Mouse (Mus musculus): ENCODE results near the gene Yif1a. TPM values are rescaled to one million over a fixed set of nuclear protein-coding genes. Genes with fewer than 3 reads are reported as not detected.

The Yif1a gene
- total and polyA plus RNA-seq, 2 experiments from 2014 or later, result 109 to 168 TPM

DNA sequence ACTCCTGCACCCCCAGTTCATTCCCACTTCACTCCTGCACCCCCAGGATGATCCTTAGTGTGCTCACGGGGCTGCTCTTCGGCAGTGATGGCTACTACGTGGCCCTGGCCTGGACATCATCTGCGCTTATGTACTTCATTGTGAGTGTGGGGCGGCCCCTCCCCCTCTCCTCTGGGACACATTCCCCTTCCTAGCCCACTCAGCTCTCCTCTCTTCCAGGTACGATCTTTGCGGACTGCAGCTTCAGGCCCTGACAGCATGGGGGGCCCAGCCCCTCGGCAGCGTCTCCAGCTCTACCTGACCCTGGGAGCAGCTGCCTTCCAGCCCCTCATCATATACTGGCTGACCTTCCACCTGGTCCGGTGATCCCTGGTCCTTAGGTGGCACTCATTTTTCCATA lies 3.7 kb downstream of the Yif1a start:
- Histone ChIP-seq H3K9ac (replicated peaks; ENCODE audit: low read depth, low read length) (no peak overlapping the region), H3K36me3 (replicated peaks; ENCODE audit: control insufficient read depth, insufficient read depth, low read length) (peaks cover 22% of the 10 kb centered on the region), H3K9me3 (replicated peaks; ENCODE audit: control insufficient read depth, low read length) (no peaks in the 10 kb centered on the region), H3K27ac (ENCODE audit: low read depth) (no peak overlapping the region), H3K4me2 (ENCODE audit: low read depth, low read length) (no peak overlapping the region), H3K27me3 (ENCODE audit: control insufficient read depth, insufficient read depth, low read length) (no peaks in the 10 kb centered on the region), H3K4me3 (ENCODE audit: low read depth, low read length) (no peak overlapping the region), H3K4me1 (ENCODE audit: control insufficient read depth, insufficient read depth) (peaks cover 14% of the 10 kb centered on the region)
- 88% methylated on average over 10 of the region's 10 CpGs for WGBS
- no peak for DNase-seq (ENCODE audit: low spot score)
- TF ChIP-seq CTCF (IDR thresholded peaks at IDR 0.05; ENCODE audit: low read depth) (no peak), EP300 (IDR thresholded peaks at IDR 0.05; ENCODE audit: low read depth) (no peak)
- no peak for ATAC-seq (ENCODE audit: insufficient read depth, low read depth)

DNA sequence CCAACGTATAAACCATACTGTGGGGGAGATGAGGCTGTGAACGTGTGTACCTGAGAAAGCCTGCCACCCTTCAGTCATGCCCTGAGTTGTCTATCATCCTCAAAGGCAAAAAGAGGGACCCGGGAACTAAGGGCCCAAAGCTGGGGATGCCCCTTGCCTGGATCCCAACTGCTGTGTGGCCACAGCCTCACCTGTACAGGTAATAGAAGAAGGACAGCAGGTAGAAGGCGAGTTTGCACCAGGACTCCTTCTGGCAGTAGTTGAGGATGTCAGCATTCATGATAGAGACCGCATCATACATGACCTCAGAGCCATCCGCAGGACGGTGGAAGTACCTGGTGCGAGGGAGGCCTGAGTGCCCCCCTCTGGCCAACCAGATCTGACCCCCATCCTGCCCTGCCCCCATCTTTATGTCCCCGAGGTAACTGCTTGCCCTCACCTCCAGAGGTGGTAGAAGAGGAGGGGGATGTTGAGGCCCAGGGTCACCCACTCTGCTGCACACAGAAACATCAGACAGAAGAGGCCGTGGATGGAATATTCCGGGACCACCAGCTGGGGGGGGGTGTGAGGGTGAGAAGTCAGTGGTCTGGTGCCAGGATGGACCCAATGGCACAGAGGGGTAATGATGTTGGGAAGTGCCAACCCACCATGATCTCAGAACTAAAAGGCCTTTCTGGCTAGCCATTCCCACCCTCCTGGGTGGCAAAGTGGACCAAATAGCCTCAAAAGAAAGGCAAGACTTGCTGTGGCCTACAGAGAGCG lies 5.3 kb downstream of the Yif1a start:
- Histone ChIP-seq H3K4me3 (ENCODE audit: low read depth, low read length) (no peak overlapping the region), H3K4me1 (ENCODE audit: control insufficient read depth, insufficient read depth) (peaks cover 17% of the 10 kb centered on the region), H3K27me3 (ENCODE audit: control insufficient read depth, insufficient read depth, low read length) (no peaks in the 10 kb centered on the region), H3K4me2 (ENCODE audit: low read depth, low read length) (no peak overlapping the region), H3K36me3 (replicated peaks; ENCODE audit: control insufficient read depth, insufficient read depth, low read length) (peaks cover 22% of the 10 kb centered on the region), H3K27ac (ENCODE audit: low read depth) (no peak overlapping the region), H3K9me3 (replicated peaks; ENCODE audit: control insufficient read depth, low read length) (no peaks in the 10 kb centered on the region), H3K9ac (replicated peaks; ENCODE audit: low read depth, low read length) (no peak overlapping the region)
- ATAC-seq (ENCODE audit: insufficient read depth, low read depth) (no peak), DNase-seq (ENCODE audit: low spot score) (peak; percentile 2)
- TF ChIP-seq CTCF (IDR thresholded peaks at IDR 0.05; ENCODE audit: low read depth) (no peak), EP300 (IDR thresholded peaks at IDR 0.05; ENCODE audit: low read depth) (no peak)
- 63% methylated on average over 12 of the region's 12 CpGs for WGBS

DNA sequence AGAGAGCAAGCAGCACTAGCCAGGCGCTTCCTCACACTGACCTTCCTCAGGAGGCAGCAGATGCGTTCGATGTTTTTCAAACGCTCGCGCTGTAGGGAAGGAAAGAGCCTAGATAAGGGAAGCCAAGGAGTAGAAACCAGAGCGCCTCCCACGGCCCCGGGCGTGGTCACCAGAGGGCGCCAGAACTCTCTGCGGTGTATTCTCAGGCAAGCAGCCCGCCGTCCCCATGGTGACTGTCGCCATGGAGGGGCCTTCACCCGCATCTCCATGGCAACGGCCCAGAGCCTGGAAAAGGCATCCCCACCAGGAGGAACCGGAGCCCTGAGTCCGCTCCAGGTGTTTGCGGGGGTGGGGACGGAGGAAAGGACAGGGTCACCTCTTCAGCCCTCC lies 5.9 kb downstream of the Yif1a start:
- Histone ChIP-seq H3K4me1 (ENCODE audit: control insufficient read depth, insufficient read depth) (peaks cover 13% of the 10 kb centered on the region), H3K36me3 (replicated peaks; ENCODE audit: control insufficient read depth, insufficient read depth, low read length) (peaks cover 24% of the 10 kb centered on the region), H3K27me3 (ENCODE audit: control insufficient read depth, insufficient read depth, low read length) (no peaks in the 10 kb centered on the region), H3K27ac (ENCODE audit: low read depth) (no peak overlapping the region), H3K9me3 (replicated peaks; ENCODE audit: control insufficient read depth, low read length) (no peaks in the 10 kb centered on the region), H3K9ac (replicated peaks; ENCODE audit: low read depth, low read length) (no peak overlapping the region), H3K4me2 (ENCODE audit: low read depth, low read length) (no peak overlapping the region), H3K4me3 (ENCODE audit: low read depth, low read length) (no peak overlapping the region)
- ATAC-seq (ENCODE audit: insufficient read depth, low read depth), result peak; percentile 54
- no peak for TF ChIP-seq EP300 (IDR thresholded peaks at IDR 0.05; ENCODE audit: low read depth)
- TF ChIP-seq CTCF (IDR thresholded peaks at IDR 0.05; ENCODE audit: low read depth), result peak; percentile 84
- under 1% methylated on average over 20 of the region's 21 CpGs for WGBS
- DNase-seq (ENCODE audit: low spot score), result peak; percentile 85

DNA sequence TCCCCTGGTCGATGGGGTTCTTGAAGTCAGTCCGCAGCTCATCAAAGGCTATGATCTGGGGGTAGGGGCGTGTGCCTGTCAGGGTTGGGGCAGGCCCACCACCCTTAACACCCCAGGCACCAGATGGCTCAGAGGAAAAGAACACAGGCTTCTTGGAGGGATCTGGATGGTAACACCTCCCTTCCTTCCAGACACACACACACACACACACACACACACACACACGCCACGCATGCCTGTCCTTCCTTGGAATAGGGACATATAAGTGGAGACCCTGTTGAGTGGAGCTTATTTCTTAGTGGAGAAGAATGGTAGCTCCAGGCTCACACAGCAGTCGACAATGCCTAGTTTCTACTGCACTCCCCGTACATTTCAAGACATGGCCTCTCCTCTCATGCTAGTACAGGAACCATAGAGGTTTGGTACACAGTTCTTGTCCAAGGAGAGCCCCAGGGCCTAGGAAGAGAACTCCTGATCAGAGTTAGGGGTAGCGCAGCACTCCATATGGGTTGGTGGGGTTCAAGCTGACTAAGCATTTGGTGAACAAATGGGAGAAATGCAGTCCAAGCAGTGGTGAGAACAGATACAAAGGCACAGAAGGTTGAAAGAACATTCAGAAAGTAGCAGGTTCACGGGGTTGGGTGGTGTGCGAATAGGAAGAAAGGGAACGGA lies 6.5 kb downstream of the Yif1a start:
- no peak for ATAC-seq (ENCODE audit: insufficient read depth, low read depth)
- no peaks in the 10 kb centered on the region for H3K9me3 ChIP-seq (replicated peaks; ENCODE audit: control insufficient read depth, low read length)
- H3K4me2 ChIP-seq (ENCODE audit: low read depth, low read length), result no peak overlapping the region
- DNase-seq (ENCODE audit: low spot score), result peak; percentile 3
- H3K9ac ChIP-seq (replicated peaks; ENCODE audit: low read depth, low read length), result no peak overlapping the region
- WGBS, result 40% methylated on average over 11 of the region's 11 CpGs
- no peaks in the 10 kb centered on the region for H3K27me3 ChIP-seq (ENCODE audit: control insufficient read depth, insufficient read depth, low read length)
- no peak overlapping the region for H3K27ac ChIP-seq (ENCODE audit: low read depth)
- peaks cover 10% of the 10 kb centered on the region; the same call in 1 of the 2 replicates for H3K4me1 ChIP-seq (ENCODE audit: control insufficient read depth, insufficient read depth)
- H3K4me3 ChIP-seq (ENCODE audit: low read depth, low read length), result no peak overlapping the region
- H3K36me3 ChIP-seq (replicated peaks; ENCODE audit: control insufficient read depth, insufficient read depth, low read length), result peaks cover 30% of the 10 kb centered on the region
- no peak for TF ChIP-seq CTCF (IDR thresholded peaks at IDR 0.05; ENCODE audit: low read depth)
- no peak for TF ChIP-seq EP300 (IDR thresholded peaks at IDR 0.05; ENCODE audit: low read depth)

DNA sequence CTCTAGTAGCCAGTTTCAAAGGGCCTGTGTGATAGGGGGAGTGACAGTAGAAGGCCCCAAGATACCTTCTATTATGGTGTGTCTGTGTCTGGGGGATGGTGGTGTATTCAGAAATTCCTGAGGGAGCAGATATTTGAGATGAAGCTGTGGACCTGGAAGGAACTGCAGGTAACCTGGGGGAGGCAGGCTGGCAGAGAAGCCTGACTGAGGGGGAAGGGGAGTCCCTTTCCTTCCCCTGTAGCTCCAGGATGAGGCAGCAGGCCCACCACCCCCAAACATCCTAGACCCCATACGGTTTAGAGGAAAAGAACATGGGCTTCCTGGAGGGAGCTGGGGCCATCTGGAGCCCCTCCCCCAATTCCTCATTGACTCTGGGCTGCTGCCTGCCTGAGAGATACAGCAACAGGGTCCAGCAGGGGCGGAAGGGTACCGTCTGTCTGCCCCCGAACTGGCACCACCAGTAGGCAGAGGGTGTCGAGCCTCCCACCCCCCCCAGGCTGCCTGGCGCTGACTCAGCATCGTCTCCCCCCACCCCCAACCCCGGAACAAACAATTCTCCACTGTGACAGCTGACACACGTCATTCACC lies 7.6 kb downstream of the Yif1a start:
- peaks cover 33% of the 10 kb centered on the region for H3K36me3 ChIP-seq (replicated peaks; ENCODE audit: control insufficient read depth, insufficient read depth, low read length)
- no peak overlapping the region for H3K9ac ChIP-seq (replicated peaks; ENCODE audit: low read depth, low read length)
- DNase-seq (ENCODE audit: low spot score) (no peak), ATAC-seq (ENCODE audit: insufficient read depth, low read depth) (no peak)
- no peaks in the 10 kb centered on the region for H3K27me3 ChIP-seq (ENCODE audit: control insufficient read depth, insufficient read depth, low read length)
- no peak overlapping the region for H3K4me3 ChIP-seq (ENCODE audit: low read depth, low read length)
- H3K4me1 ChIP-seq (ENCODE audit: control insufficient read depth, insufficient read depth), result peaks cover 10% of the 10 kb centered on the region; the same call in 1 of the 2 replicates
- no peak overlapping the region for H3K4me2 ChIP-seq (ENCODE audit: low read depth, low read length)
- no peaks in the 10 kb centered on the region for H3K9me3 ChIP-seq (replicated peaks; ENCODE audit: control insufficient read depth, low read length)
- no peak overlapping the region for H3K27ac ChIP-seq (ENCODE audit: low read depth)
- 3% methylated on average over 9 of the region's 9 CpGs for WGBS
- TF ChIP-seq CTCF (IDR thresholded peaks at IDR 0.05; ENCODE audit: low read depth) (no peak), EP300 (IDR thresholded peaks at IDR 0.05; ENCODE audit: low read depth) (no peak)
